In the genomic region with DNA sequence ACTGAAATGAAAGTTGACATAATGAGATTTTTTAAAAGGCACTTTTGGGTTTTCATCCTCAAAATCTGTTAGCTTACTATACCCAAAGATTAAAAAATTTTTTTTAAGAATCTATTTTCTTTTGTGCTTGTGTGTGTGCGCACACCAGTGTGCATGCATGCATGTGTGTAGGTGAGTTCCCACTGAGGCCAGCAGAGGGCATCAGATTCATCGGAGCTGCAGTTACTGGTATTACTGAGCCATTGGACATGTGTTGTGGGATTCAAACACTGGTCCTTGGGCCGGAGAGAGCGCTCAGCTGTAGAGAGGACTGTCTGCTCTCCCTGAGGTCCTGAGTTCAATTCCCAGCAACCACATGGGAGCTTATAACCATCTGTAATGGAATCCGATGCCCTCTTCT, we compare ENCODE assay signal across 26 mouse cellular contexts. TPM values are rescaled to one million over a fixed set of nuclear protein-coding genes. Genes with fewer than 3 reads are reported as not detected.
A peak's percentile ranks its signal among the peaks of the same experiment; 100 is the strongest.
DNase-seq lines count a peak whose midpoint lies in the region; ATAC-seq and TF ChIP-seq lines count a peak whose summit lies in the region.
"Had no signal": no experiment of that assay in that cellular context is flagged by ENCODE, and none has a peak within 500 bp of the region (broad histone marks: within the 10 kb centered on the region; RNA-seq: fewer than 3 reads in every experiment).

No protein-coding gene starts in this region.

- H3K9ac ChIP-seq in hindbrain, postnatal 0 days (replicated peaks; ENCODE audit: low read length), result no peak overlapping the region
- no peak overlapping the region for H3K9ac ChIP-seq in hindbrain, embryonic 13.5 days
- no peak overlapping the region for H3K9ac ChIP-seq in ES-E14 (ENCODE audit: insufficient read depth, low read depth, low read length, poor library complexity, severe bottlenecking)
- H3K9ac ChIP-seq: neural tube, embryonic 12.5 days had no signal

- WGBS in hindbrain, postnatal 0 days, result 96% methylated on average over 5 of the region's 5 CpGs
- 99% methylated on average over 5 of the region's 5 CpGs for WGBS in hindbrain, embryonic 13.5 days
- 98% methylated on average over 5 of the region's 5 CpGs for WGBS in lung, adult 2 months
- 98% methylated on average over 5 of the region's 5 CpGs for WGBS in limb, embryonic 10.5 days

- TF ChIP-seq CTCF in hindbrain, postnatal 0 days (IDR thresholded peaks at IDR 0.05; ENCODE audit: low read depth), result peak; percentile 28
- TF ChIP-seq CTCF in lung, adult 2 months (IDR thresholded peaks at IDR 0.05; ENCODE audit: insufficient read depth, low read length), result peak; percentile 14; the same call in 1 of the 2 replicates

- no peak overlapping the region for H3K4me2 ChIP-seq in hindbrain, postnatal 0 days (ENCODE audit: low read depth, low read length)
- no peak overlapping the region for H3K4me2 ChIP-seq in hindbrain, embryonic 13.5 days
- H3K4me2 ChIP-seq: heart, embryonic 11.5 days; midbrain, embryonic 11.5 days; neural tube, embryonic 12.5 days had no signal

- no peak overlapping the region for H3K4me3 ChIP-seq in hindbrain, postnatal 0 days (ENCODE audit: low read length)
- H3K4me3 ChIP-seq in hindbrain, embryonic 13.5 days, result no peak overlapping the region
- no peak overlapping the region for H3K4me3 ChIP-seq in lung, adult 2 months (replicated peaks; ENCODE audit: extremely low read depth, low read depth, low read length)
- no peak overlapping the region for H3K4me3 ChIP-seq in ES-E14 (ENCODE audit: insufficient read depth in 1 of 2, low read depth in 1 of 2, low read length in 2 of 2, poor library complexity in 1 of 2, severe bottlenecking in 1 of 2)
- no peak overlapping the region for H3K4me3 ChIP-seq in limb, embryonic 10.5 days
- H3K4me3 ChIP-seq: neural tube, embryonic 12.5 days had no signal

- ATAC-seq in hindbrain, postnatal 0 days, result no peak
- no peak for ATAC-seq in hindbrain, embryonic 13.5 days (ENCODE audit: low FRiP score)
- ATAC-seq: forebrain, embryonic 16.5 days; inflammation-experienced regulatory T-cells, adult 6 months had no signal

- in situ Hi-C loops in ES-E14 (cut with MboI; ENCODE audit: low sequenced_read_pairs in 2 of 2, unreplicated experiment in 2 of 2), result no loop called here

- H3K27me3 ChIP-seq in hindbrain, postnatal 0 days (ENCODE audit: insufficient read depth, low read length), result no peaks in the 10 kb centered on the region
- no peaks in the 10 kb centered on the region for H3K27me3 ChIP-seq in hindbrain, embryonic 13.5 days
- no peaks in the 10 kb centered on the region for H3K27me3 ChIP-seq in limb, embryonic 10.5 days (ENCODE audit: low read depth, poor library complexity, severe bottlenecking)
- H3K27me3 ChIP-seq: neural tube, embryonic 12.5 days had no signal

- no peaks in the 10 kb centered on the region for H3K4me1 ChIP-seq in hindbrain, postnatal 0 days (ENCODE audit: insufficient read depth, low read length)
- no peaks in the 10 kb centered on the region for H3K4me1 ChIP-seq in hindbrain, embryonic 13.5 days (replicated peaks)
- H3K4me1 ChIP-seq in lung, adult 2 months (ENCODE audit: control insufficient read depth, insufficient read depth, low read length), result no peaks in the 10 kb centered on the region
- no peaks in the 10 kb centered on the region for H3K4me1 ChIP-seq in ES-E14 (ENCODE audit: control insufficient read depth in 2 of 2, insufficient read depth in 2 of 2, low read length in 2 of 2, poor library complexity in 1 of 2)
- H3K4me1 ChIP-seq in limb, embryonic 10.5 days, result no peaks in the 10 kb centered on the region
- H3K4me1 ChIP-seq: neural tube, embryonic 12.5 days had no signal

- no peaks in the 10 kb centered on the region for H3K9me3 ChIP-seq in hindbrain, postnatal 0 days (ENCODE audit: low read length)
- H3K9me3 ChIP-seq in hindbrain, embryonic 13.5 days, result no peaks in the 10 kb centered on the region
- no peaks in the 10 kb centered on the region for H3K9me3 ChIP-seq in ES-E14 (ENCODE audit: control insufficient read depth, insufficient read depth, low read depth, low read length)
- H3K9me3 ChIP-seq in limb, embryonic 10.5 days (replicated peaks), result no peaks in the 10 kb centered on the region
- H3K9me3 ChIP-seq: G1E; neural tube, embryonic 12.5 days had no signal

- no peak overlapping the region for H3K27ac ChIP-seq in hindbrain, postnatal 0 days
- no peak overlapping the region for H3K27ac ChIP-seq in hindbrain, embryonic 13.5 days
- no peak overlapping the region for H3K27ac ChIP-seq in ES-E14 (ENCODE audit: insufficient read depth, low read depth, low read length, poor library complexity, severe bottlenecking)
- no peak overlapping the region for H3K27ac ChIP-seq in limb, embryonic 10.5 days
- H3K27ac ChIP-seq: macrophage; neural tube, embryonic 12.5 days had no signal

- no peak for DNase-seq in hindbrain, postnatal 0 days (ENCODE audit: low spot score)
- no peak for DNase-seq in lung, adult 2 months
- DNase-seq in lung, postnatal 14 days, result no peak
- peak; percentile 19 for DNase-seq in ES-E14 (ENCODE audit: low read depth, low spot score)
- DNase-seq in urinary bladder, adult 2 months (ENCODE audit: low spot score), result no peak
- no peak for DNase-seq in limb, embryonic 10.5 days (ENCODE audit: low spot score)
- DNase-seq: B cell, adult 2 months; cerebellum, postnatal 14 days; embryo, embryonic 11 days; gastrocnemius, postnatal 36 days; heart, postnatal 10 days; layer of hippocampus, postnatal 36 days; liver; lung, adult 18-20 months; right cerebral cortex, postnatal 4 days; thymus, postnatal 25 days had no signal

- H3K36me3 ChIP-seq in hindbrain, postnatal 0 days (ENCODE audit: insufficient read depth, low read length), result peaks cover 30% of the 10 kb centered on the region; the same call in 1 of the 2 replicates
- peaks cover 83% of the 10 kb centered on the region for H3K36me3 ChIP-seq in hindbrain, embryonic 13.5 days
- H3K36me3 ChIP-seq in ES-E14 (ENCODE audit: control insufficient read depth, insufficient read depth, low read length, poor library complexity, severe bottlenecking), result 0 out of 2 replicates have a peak, but pooled peaks cover 2% of the 10 kb centered on the region
- H3K36me3 ChIP-seq in limb, embryonic 10.5 days, result peaks cover 63% of the 10 kb centered on the region
- H3K36me3 ChIP-seq: G1E had no signal

- TF ChIP-seq POLR2A in lung, adult 2 months (IDR thresholded peaks at IDR 0.05; ENCODE audit: borderline replicate concordance, extremely low read depth, low read depth, low read length), result no peak

TF ChIP-seq in ES-E14, 5 proteins besides CTCF, POLR2A, EP300 and RAD21:
- TF ChIP-seq ZC3H11A (IDR thresholded peaks at IDR 0.05; ENCODE audit: borderline replicate concordance, low read depth, low read length) (0 out of 2 replicates have a peak, but pooled peaks have one; percentile 9), MAFK (IDR thresholded peaks at IDR 0.05; ENCODE audit: insufficient read depth, low read depth, low read length) (no peak)

RNA-seq across cellular contexts. Expression of gene Atp6v0a4, which starts 5.5 kb away (rescaled TPM):
- 0.42 TPM in 1 of 2 replicates, not detected in the other for total RNA-seq in hindbrain, postnatal 0 days (2014; rRNA removed)
- polyA plus RNA-seq in hindbrain, postnatal 0 days (2015; fragmentation: Nextera tagmentation; extraction: Ambion mirVana), result 0.28 and 0.29 TPM in 2 replicates
- 0.18 and 0.34 TPM in 2 replicates for polyA plus RNA-seq in hindbrain, embryonic 13.5 days (2015; fragmentation: Nextera tagmentation; extraction: Ambion mirVana)
- 6.2 and 12.1 TPM in 2 replicates for polyA plus RNA-seq in lung, adult 2 months (2012; rRNA removed)
- total RNA-seq in ES-E14 (2012; rRNA removed), result 2.7 and 6.3 TPM in 2 replicates
- 1.1 and 1.5 TPM in 2 replicates for polyA plus RNA-seq in urinary bladder, adult 2 months (2012; rRNA removed)
- not detected in 2 replicates for polyA plus RNA-seq in limb, embryonic 10.5 days (2016; fragmentation: Nextera tagmentation; extraction: Ambion mirVana)
- total RNA-seq: G1E had no signal
- polyA plus RNA-seq: G1E; hindbrain, embryonic 11.5 days; inflammation-experienced regulatory T-cells, adult 6 months; macrophage; midbrain, embryonic 11.5 days had no signal

RNA-seq across cellular contexts. Expression of gene Tmem213, which starts 20.8 kb away (rescaled TPM):
- not detected in 2 replicates for total RNA-seq in hindbrain, postnatal 0 days (2014; rRNA removed)
- not detected in 2 replicates for polyA plus RNA-seq in hindbrain, postnatal 0 days (2015; fragmentation: Nextera tagmentation; extraction: Ambion mirVana)
- polyA plus RNA-seq in hindbrain, embryonic 13.5 days (2015; fragmentation: Nextera tagmentation; extraction: Ambion mirVana), result not detected in 2 replicates
- 2.6 and 3.0 TPM in 2 replicates for polyA plus RNA-seq in lung, adult 2 months (2012; rRNA removed)
- total RNA-seq in ES-E14 (2012; rRNA removed), result 1.0 TPM in 1 of 2 replicates, not detected in the other
- polyA plus RNA-seq in urinary bladder, adult 2 months (2012; rRNA removed), result not detected in 2 replicates
- not detected in 2 replicates for polyA plus RNA-seq in limb, embryonic 10.5 days (2016; fragmentation: Nextera tagmentation; extraction: Ambion mirVana)
- total RNA-seq: G1E; gastrocnemius, postnatal 36 days; heart, postnatal 10 days; layer of hippocampus, postnatal 36 days; left cerebral cortex, postnatal 36 days had no signal
- polyA plus RNA-seq: forebrain, embryonic 16.5 days; G1E; heart, embryonic 11.5 days; hindbrain, embryonic 11.5 days; inflammation-experienced regulatory T-cells, adult 6 months; macrophage; midbrain, embryonic 11.5 days; neural tube, embryonic 12.5 days had no signal
